Mouse (Mus musculus) lung, postnatal 0 days (tissue): ENCODE results near the gene Kcnn4.

Experiments
- CTCF ChIP-seq: IDR thresholded peaks from 2 replicates; pipeline ENCODE4 v1.5.1; 2016; ENCODE audit warnings: antibody characterized with exemption, mild to moderate bottlenecking
- EP300 ChIP-seq: IDR thresholded peaks from 2 replicates; pipeline ENCODE4 v1.6.1; 2016; ENCODE audit warnings: antibody characterized with exemption, mild to moderate bottlenecking, control low read depth

DNA sequence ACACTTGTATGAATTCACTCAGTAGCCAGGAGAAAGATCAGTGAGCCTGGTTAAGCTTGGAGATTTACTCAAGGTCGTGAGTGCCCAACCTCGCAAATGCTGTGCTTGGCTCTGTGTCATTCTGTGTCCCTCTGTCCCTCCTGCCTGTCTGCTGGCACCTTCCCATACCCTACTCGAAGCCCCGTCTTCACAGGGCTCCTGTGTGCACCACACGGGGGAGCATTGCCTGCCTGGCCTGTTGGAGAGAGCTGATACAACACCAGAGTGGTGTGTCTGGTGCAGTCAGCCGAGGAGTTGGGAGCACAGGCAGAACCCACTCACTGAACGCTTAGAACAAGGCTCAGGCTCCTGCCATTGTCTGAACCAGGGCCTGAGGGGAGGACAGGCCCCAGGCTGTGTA is 51.6 kb downstream of the Kcnn4 start:
- peak; percentile 4; the same call in 1 of the 2 replicates for TF ChIP-seq CTCF
- no peak for TF ChIP-seq EP300
